ENCODE assay signal across 17 mouse cellular contexts in the genomic region with DNA sequence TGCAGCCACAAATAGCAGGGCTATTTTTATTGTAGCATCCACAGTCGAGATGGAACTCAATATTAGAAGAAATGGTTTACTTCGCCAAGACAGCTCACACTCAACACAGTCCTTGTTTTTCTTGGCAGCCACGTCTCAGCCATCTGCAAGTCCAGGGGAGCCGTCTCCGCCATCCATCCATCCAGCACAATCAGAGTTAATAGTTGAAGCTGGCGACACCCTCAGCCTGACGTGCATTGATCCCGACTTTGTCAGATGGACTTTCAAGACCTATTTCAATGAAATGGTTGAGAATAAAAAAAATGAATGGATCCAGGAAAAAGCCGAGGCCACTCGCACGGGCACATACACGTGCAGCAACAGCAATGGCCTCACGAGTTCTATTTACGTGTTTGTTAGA. TPM values are rescaled to one million over a fixed set of nuclear protein-coding genes. Genes with fewer than 3 reads are reported as not detected.
DNase-seq lines count a peak whose midpoint lies in the region; ATAC-seq and TF ChIP-seq lines count a peak whose summit lies in the region.
"Had no signal": no experiment of that assay in that cellular context is flagged by ENCODE, and none has a peak within 500 bp of the region (broad histone marks: within the 10 kb centered on the region; RNA-seq: fewer than 3 reads in every experiment).

No protein-coding gene starts in this region.

- H3K4me3 ChIP-seq in thymus, adult 2 months (ENCODE audit: control insufficient read depth, insufficient read depth, low read length): no peak overlapping the region
- H3K4me3 ChIP-seq: liver, embryonic 15.5 days; midbrain, embryonic 12.5 days; myocyte had no signal

- intact Hi-C loops in heart, postnatal 14 days (cut with DNase I): no loop called here
- intact Hi-C loops in left cerebral cortex, postnatal 25 days (cut with DNase I): no loop called here

- 93% methylated on average over 14 of the region's 14 CpGs for WGBS in thymus, adult 2 months

- H3K27ac ChIP-seq in thymus, adult 2 months (ENCODE audit: control insufficient read depth, insufficient read depth, low read length): no peak overlapping the region
- H3K27ac ChIP-seq: liver, embryonic 15.5 days; midbrain, embryonic 12.5 days had no signal

- H3K27me3 ChIP-seq in thymus, adult 2 months (ENCODE audit: control insufficient read depth, insufficient read depth, low read length): no peaks in the 10 kb centered on the region
- H3K27me3 ChIP-seq: liver, embryonic 15.5 days; midbrain, embryonic 12.5 days had no signal

- ATAC-seq in granulocyte monocyte progenitor cell, adult 5-6 weeks (replicated peaks; ENCODE audit: poor library complexity, severe bottlenecking): no peak

- no peaks in the 10 kb centered on the region for H3K36me3 ChIP-seq in thymus, adult 2 months (ENCODE audit: control insufficient read depth, insufficient read depth, low read length)
- H3K36me3 ChIP-seq: midbrain, embryonic 12.5 days had no signal

- DNase-seq in heart, adult 18-20 months: peak; percentile 34 to 35
- no peak for DNase-seq in heart, postnatal 14 days
- DNase-seq in left cerebral cortex, postnatal 25 days (ENCODE audit: low spot score in 2 of 2): peak; percentile 18 to 20
- no peak for DNase-seq in left cerebral cortex, adult 9 months (ENCODE audit: low spot score in 2 of 2)
- peak; percentile 35 for DNase-seq in brain, adult 2 months (ENCODE audit: low read depth, low spot score)
- DNase-seq in heart, adult 9 months (ENCODE audit: low spot score in 2 of 2): peak; percentile 50 to 52
- no peak for DNase-seq in thymus, adult 2 months
- DNase-seq: adrenal gland, postnatal 14 days; cerebellum, postnatal 36 days; gastrocnemius, postnatal 25 days; lung, postnatal 36 days; retina, postnatal 1 day; thymus, postnatal 36 days had no signal

- no peaks in the 10 kb centered on the region for H3K4me1 ChIP-seq in thymus, adult 2 months (replicated peaks; ENCODE audit: control insufficient read depth, insufficient read depth, low read length)
- H3K4me1 ChIP-seq: midbrain, embryonic 12.5 days had no signal

- no peak for TF ChIP-seq CTCF in thymus, adult 2 months (IDR thresholded peaks at IDR 0.05; ENCODE audit: borderline replicate concordance, control insufficient read depth, extremely low read depth, insufficient read depth, low read length, poor library complexity)

- no peak for TF ChIP-seq POLR2A in thymus, adult 2 months (IDR thresholded peaks at IDR 0.05; ENCODE audit: control insufficient read depth, extremely low read depth, insufficient read depth, low read length, poor library complexity)

RNA-seq across cellular contexts. Expression of a gene that starts 32.2 kb away (rescaled TPM):
- 1 to 10 TPM; 2.8 to 3.2 TPM for total RNA-seq in heart, adult 18-20 months (2021)
- total RNA-seq in heart, postnatal 14 days (2021): 1 to 10 TPM; 4.5 to 6.8 TPM
- 10 to 100 TPM; 31.3 to 32.1 TPM for total RNA-seq in left cerebral cortex, postnatal 25 days (2021)
- total RNA-seq in granulocyte monocyte progenitor cell, adult 5-6 weeks (2014; fragmentation: Nextera tagmentation): 140 and 178 TPM in 2 replicates
- total RNA-seq in granulocyte monocyte progenitor cell, adult 5-6 weeks (2017): 111 and 120 TPM in 2 replicates
- polyA plus RNA-seq in thymus, adult 2 months (2012; rRNA removed): 9.6 and 10.2 TPM in 2 replicates
- polyA plus RNA-seq: myocyte had no signal

Comparison
In these comparisons a context has a peak if more than half of its experiments do, and no peak if none do; other contexts are left out.
1. DNase-seq: peak in heart, adult 18-20 months (2 of 2), left cerebral cortex, postnatal 25 days (2 of 2), brain, adult 2 months (single experiment) and heart, adult 9 months (2 of 2); none in heart, postnatal 14 days (0 of 2), left cerebral cortex, adult 9 months (0 of 2) and thymus, adult 2 months (single experiment).
2. RNA of a gene that starts 32.2 kb away (total RNA-seq): 111 to 178 TPM in granulocyte monocyte progenitor cell, adult 5-6 weeks and 31.3 to 32.1 TPM in left cerebral cortex, postnatal 25 days; 4.5 to 6.8 TPM in heart, postnatal 14 days and 2.8 to 3.2 TPM in heart, adult 18-20 months; every median in the first group is over 4 times any median in the second.